Mouse (Mus musculus): ENCODE results near the gene Celf2.
A peak's percentile ranks its signal among the peaks of the same experiment; 100 is the strongest.

The Celf2 gene

GRCm38 (mm10) chr2:7022184-7022583 is 487.2 kb downstream of the Celf2 start:
- no peak for DNase-seq (ENCODE audit: low spot score)

- no peak for DNase-seq (ENCODE audit: low spot score)
These were observed 491.8 kb downstream of the Celf2 start for GRCm38 (mm10) chr2:7017384-7018113.

GRCm38 (mm10) chr2:7013126-7013525 is 496.2 kb downstream of the Celf2 start:
- DNase-seq (ENCODE audit: low spot score), result peak; percentile 39

GRCm38 (mm10) chr2:7006816-7007215 is 502.5 kb downstream of the Celf2 start:
- no peak for DNase-seq (ENCODE audit: low spot score)

- no peak for DNase-seq (ENCODE audit: low spot score)
These were observed 507.4 kb downstream of the Celf2 start for GRCm38 (mm10) chr2:7001967-7002366.

GRCm38 (mm10) chr2:6991010-6991421 is 518.3 kb downstream of the Celf2 start:
- DNase-seq (ENCODE audit: low spot score), result no peak

GRCm38 (mm10) chr2:6985706-6986105 is 523.7 kb downstream of the Celf2 start:
- no peak for DNase-seq (ENCODE audit: low spot score)

GRCm38 (mm10) chr2:6983902-6984301 is 525.5 kb downstream of the Celf2 start:
- DNase-seq (ENCODE audit: low spot score), result no peak

GRCm38 (mm10) chr2:6976300-6976699 is 533.1 kb downstream of the Celf2 start:
- DNase-seq (ENCODE audit: low spot score), result no peak

GRCm38 (mm10) chr2:6969228-6969627 is 540.1 kb downstream of the Celf2 start:
- DNase-seq (ENCODE audit: low spot score), result no peak

- DNase-seq (ENCODE audit: low spot score), result no peak
These were observed 544.1 kb downstream of the Celf2 start for GRCm38 (mm10) chr2:6965243-6965642.

GRCm38 (mm10) chr2:6950702-6951101 is 558.7 kb downstream of the Celf2 start:
- peak; percentile 94 for DNase-seq (ENCODE audit: low spot score)

- peak; percentile 61 for DNase-seq (ENCODE audit: low spot score)
These were observed 563.5 kb downstream of the Celf2 start for GRCm38 (mm10) chr2:6945638-6946415.

GRCm38 (mm10) chr2:6943651-6944050 is 565.7 kb downstream of the Celf2 start:
- DNase-seq (ENCODE audit: low spot score), result no peak

GRCm38 (mm10) chr2:6942635-6943390 is 566.5 kb downstream of the Celf2 start:
- no peak for DNase-seq (ENCODE audit: low spot score)

GRCm38 (mm10) chr2:6939143-6939542 is 570.2 kb downstream of the Celf2 start:
- DNase-seq (ENCODE audit: low spot score), result no peak

GRCm38 (mm10) chr2:6933130-6933529 is 576.2 kb downstream of the Celf2 start:
- no peak for DNase-seq (ENCODE audit: low spot score)

- DNase-seq (ENCODE audit: low spot score), result no peak
These were observed 581.5 kb downstream of the Celf2 start for GRCm38 (mm10) chr2:6927693-6928360.

GRCm38 (mm10) chr2:6925505-6925904 is 583.9 kb downstream of the Celf2 start:
- no peak for DNase-seq (ENCODE audit: low spot score)

- no peak for DNase-seq (ENCODE audit: low spot score)
These were observed 585.5 kb downstream of the Celf2 start for GRCm38 (mm10) chr2:6923738-6924474.

GRCm38 (mm10) chr2:6915386-6915785 is 594.0 kb downstream of the Celf2 start:
- no peak for DNase-seq (ENCODE audit: low spot score)
